Mouse (Mus musculus) myocyte (in vitro differentiated cells): ENCODE measurements at regions not wholly inside any gene's neighbourhood (a gene's known extent, or its start where the extent isn't known, plus 50 kb on each side); places are given as distances from the start of the nearest gene placed in this dataset.

ENCODE experiments used
- E2F4 ChIP-seq: IDR thresholded peaks from one replicate; pipeline ENCODE4 v1.6.1; 2011; ENCODE audit warnings: mild to moderate bottlenecking, control low read depth, moderate library complexity; ENCODE audit not compliant: insufficient read depth
- MAX ChIP-seq: IDR thresholded peaks from one replicate; pipeline ENCODE4 v1.6.1; 2011; ENCODE audit warnings: low read depth, mild to moderate bottlenecking, control low read depth
- MYOG ChIP-seq, 3 experiments: IDR thresholded peaks; one replicate each; pipeline ENCODE4 v1.6.1; 2011; ENCODE audit warnings: control low read depth in 2 of 3, low read depth in 2 of 3, mild to moderate bottlenecking in 2 of 3; ENCODE audit not compliant: insufficient read length in 2 of 3, control insufficient read depth in 1 of 3, insufficient read depth in 1 of 3
- POLR2A ChIP-seq: IDR thresholded peaks from one replicate; pipeline ENCODE4 v1.6.1; 2011; ENCODE audit warnings: low read depth, mild to moderate bottlenecking, control low read depth, moderate library complexity; ENCODE audit not compliant: insufficient read length
- POLR2AphosphoS2 ChIP-seq: IDR thresholded peaks from one replicate; pipeline ENCODE4 v1.6.1; 2011; ENCODE audit warnings: low read depth, control low read depth; ENCODE audit not compliant: insufficient read length
- SRF ChIP-seq: IDR thresholded peaks from one replicate; pipeline ENCODE4 v1.6.1; 2011; ENCODE audit warnings: low read depth; ENCODE audit not compliant: control insufficient read depth, insufficient read length
- TCF12 ChIP-seq: IDR thresholded peaks from one replicate; pipeline ENCODE4 v1.6.1; 2011; ENCODE audit warnings: mild to moderate bottlenecking, control low read depth; ENCODE audit not compliant: poor library complexity, insufficient read depth, severe bottlenecking
- TCF3 ChIP-seq: IDR thresholded peaks from one replicate; pipeline ENCODE4 v1.6.1; 2011; ENCODE audit warnings: low read depth, control low read depth; ENCODE audit not compliant: insufficient read length
- USF1 ChIP-seq: IDR thresholded peaks from one replicate; pipeline ENCODE4 v1.6.1; 2011; ENCODE audit warnings: low read depth, mild to moderate bottlenecking, control low read depth, moderate library complexity

DNA sequence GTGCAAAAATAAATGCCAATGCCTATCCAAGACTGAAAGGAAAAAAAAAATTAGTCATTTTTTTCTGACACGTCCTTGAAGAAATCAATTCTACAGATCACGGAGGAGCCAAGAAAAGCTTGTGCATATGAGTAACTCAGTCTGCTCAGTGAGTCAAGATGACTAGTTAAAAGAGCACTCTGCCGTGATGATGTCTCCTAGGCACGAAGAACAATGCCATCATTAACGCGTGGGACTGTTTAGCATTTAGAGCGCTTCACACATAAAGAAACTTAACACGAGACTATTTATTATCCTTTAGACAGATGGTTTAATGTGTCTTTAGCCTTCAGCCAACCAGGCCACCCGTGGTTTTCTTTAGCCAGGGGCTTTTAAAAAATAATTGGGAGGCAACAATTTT lies 229.8 kb downstream of the Olfm4 start:
- no peak for TF ChIP-seq POLR2A
- TF ChIP-seq E2F4 = no peak
- no peak for TF ChIP-seq SRF
- TF ChIP-seq MAX = no peak
- TF ChIP-seq TCF12 = no peak
- no peak for TF ChIP-seq POLR2AphosphoS2
- no peak for TF ChIP-seq TCF3
- no peak for TF ChIP-seq MYOG (IDR thresholded peaks at IDR 0.05; ENCODE audit: control insufficient read depth in 1 of 3, insufficient read depth in 1 of 3, insufficient read length in 2 of 3, low read depth in 2 of 3)
- TF ChIP-seq USF1 = no peak
